Mouse (Mus musculus): ENCODE measurements around the gene Tenm2. TPM values are rescaled to one million over a fixed set of nuclear protein-coding genes. Genes with fewer than 3 reads are reported as not detected.

Gene Tenm2
- polyA plus RNA-seq, 1 experiment from 2014 or later, result 0.95 TPM

DNA sequence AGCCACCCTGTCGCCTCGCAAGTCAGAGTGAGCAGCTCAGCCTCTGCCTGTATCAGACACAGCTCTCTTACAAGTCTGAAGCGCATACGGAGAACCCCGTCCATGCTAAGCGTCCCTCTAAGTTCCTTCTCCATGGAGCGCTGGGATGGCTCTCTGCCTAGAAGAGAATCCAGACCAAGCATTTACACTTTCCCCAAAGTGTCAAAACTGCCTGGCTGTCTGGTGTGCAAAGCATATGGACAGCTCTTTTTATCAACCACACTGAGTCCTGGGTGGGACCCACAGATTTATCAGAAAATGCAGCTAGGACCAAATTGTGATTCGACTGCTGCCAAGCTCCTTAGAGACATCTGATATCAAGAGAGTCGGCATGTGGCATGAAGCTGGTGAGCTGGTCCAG is 996.9 kb downstream of the Tenm2 start:
- H3K27ac ChIP-seq (ENCODE audit: low read depth, low read length), result no peak overlapping the region
- no peaks in the 10 kb centered on the region for H3K27me3 ChIP-seq (ENCODE audit: control insufficient read depth, insufficient read depth, low read length)
- no peak overlapping the region for H3K9ac ChIP-seq (ENCODE audit: low read depth, low read length)
- no peaks in the 10 kb centered on the region for H3K4me1 ChIP-seq (ENCODE audit: control insufficient read depth, insufficient read depth, low read length)
- H3K4me2 ChIP-seq (replicated peaks; ENCODE audit: low read depth, low read length), result no peak overlapping the region
- no peak for ATAC-seq (ENCODE audit: low FRiP score, low TSS enrichment)
- WGBS, result 88% methylated on average over 9 of the region's 9 CpGs
- H3K9me3 ChIP-seq (ENCODE audit: control insufficient read depth, low read length), result no peaks in the 10 kb centered on the region
- no peaks in the 10 kb centered on the region for H3K36me3 ChIP-seq (ENCODE audit: control insufficient read depth, insufficient read depth, low read length)
- H3K4me3 ChIP-seq (ENCODE audit: low read length), result no peak overlapping the region

DNA sequence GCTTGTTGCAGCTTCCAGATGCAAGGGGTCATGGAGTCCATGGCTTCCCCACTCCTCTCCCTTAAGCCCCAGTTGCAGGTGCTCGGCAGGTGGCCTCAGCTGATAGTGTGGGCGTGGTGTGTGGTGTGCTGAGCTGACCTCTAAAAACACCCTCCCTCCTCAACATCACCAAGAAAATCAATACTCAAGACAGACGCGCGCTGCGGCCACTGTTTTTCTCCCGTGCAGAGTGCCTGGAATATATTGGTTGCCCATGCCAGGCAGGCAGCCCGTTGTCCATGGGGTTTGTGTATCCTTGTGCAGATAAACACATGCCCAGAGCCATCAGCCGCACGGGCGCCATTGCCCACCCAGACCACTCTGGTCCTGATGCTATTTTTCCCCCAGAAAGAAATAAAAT is 1007.1 kb downstream of the Tenm2 start:
- ATAC-seq (ENCODE audit: low FRiP score, low TSS enrichment), result no peak

GRCm38 (mm10) chr11:36228196-36228595 is 1007.6 kb downstream of the Tenm2 start:
- WGBS, result 80% methylated on average over 6 of the region's 6 CpGs
- ATAC-seq (ENCODE audit: low FRiP score, low TSS enrichment), result no peak
- no peak overlapping the region for H3K4me3 ChIP-seq (ENCODE audit: low read length)
- H3K27me3 ChIP-seq (ENCODE audit: control insufficient read depth, insufficient read depth, low read length), result no peaks in the 10 kb centered on the region
- no peak overlapping the region for H3K27ac ChIP-seq (ENCODE audit: low read depth, low read length)
- H3K9ac ChIP-seq (ENCODE audit: low read depth, low read length), result no peak overlapping the region
- no peaks in the 10 kb centered on the region for H3K9me3 ChIP-seq (ENCODE audit: control insufficient read depth, low read length)
- H3K4me2 ChIP-seq (replicated peaks; ENCODE audit: low read depth, low read length), result no peak overlapping the region
- no peaks in the 10 kb centered on the region for H3K36me3 ChIP-seq (ENCODE audit: control insufficient read depth, insufficient read depth, low read length)
- no peaks in the 10 kb centered on the region for H3K4me1 ChIP-seq (ENCODE audit: control insufficient read depth, insufficient read depth, low read length)

More for the DNA sequence above, 1007.1 kb downstream of the Tenm2 start:
- Histone ChIP-seq H3K27ac (ENCODE audit: low read depth, low read length) (no peak overlapping the region), H3K9me3 (ENCODE audit: control insufficient read depth, low read length) (no peaks in the 10 kb centered on the region), H3K4me2 (replicated peaks; ENCODE audit: low read depth, low read length) (no peak overlapping the region), H3K27me3 (ENCODE audit: control insufficient read depth, insufficient read depth, low read length) (no peaks in the 10 kb centered on the region), H3K36me3 (ENCODE audit: control insufficient read depth, insufficient read depth, low read length) (no peaks in the 10 kb centered on the region), H3K4me1 (ENCODE audit: control insufficient read depth, insufficient read depth, low read length) (no peaks in the 10 kb centered on the region), H3K9ac (ENCODE audit: low read depth, low read length) (no peak overlapping the region), H3K4me3 (ENCODE audit: low read length) (no peak overlapping the region)
- WGBS, result 75% methylated on average over 11 of the region's 11 CpGs

DNA sequence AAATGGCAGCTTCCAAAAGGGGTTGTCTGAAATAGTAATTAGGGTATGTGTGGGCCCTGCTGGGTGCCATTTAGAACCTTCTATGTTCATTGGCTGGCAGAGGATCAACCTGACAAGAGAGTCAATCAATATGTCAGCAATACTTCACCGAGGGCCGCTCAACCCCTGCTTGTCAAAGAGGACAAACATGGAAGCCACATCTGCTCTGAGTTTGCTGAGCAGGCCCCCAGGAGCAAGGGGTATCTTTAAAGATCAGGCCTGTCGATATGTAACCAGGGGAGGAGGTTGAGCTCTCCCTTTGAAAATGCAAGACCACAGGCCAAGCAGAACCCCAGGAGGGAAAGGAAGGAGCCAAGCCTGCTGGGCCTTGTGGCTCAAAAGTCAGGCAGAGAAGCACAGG is 1009.7 kb downstream of the Tenm2 start:
- WGBS, result 56% methylated on average over 3 of the region's 3 CpGs
- Histone ChIP-seq H3K4me1 (ENCODE audit: control insufficient read depth, insufficient read depth, low read length) (no peaks in the 10 kb centered on the region), H3K36me3 (ENCODE audit: control insufficient read depth, insufficient read depth, low read length) (no peaks in the 10 kb centered on the region), H3K4me2 (replicated peaks; ENCODE audit: low read depth, low read length) (no peak overlapping the region), H3K9me3 (ENCODE audit: control insufficient read depth, low read length) (no peaks in the 10 kb centered on the region), H3K27ac (ENCODE audit: low read depth, low read length) (no peak overlapping the region), H3K9ac (ENCODE audit: low read depth, low read length) (no peak overlapping the region), H3K27me3 (ENCODE audit: control insufficient read depth, insufficient read depth, low read length) (no peaks in the 10 kb centered on the region), H3K4me3 (ENCODE audit: low read length) (no peak overlapping the region)
- no peak for ATAC-seq (ENCODE audit: low FRiP score, low TSS enrichment)

DNA sequence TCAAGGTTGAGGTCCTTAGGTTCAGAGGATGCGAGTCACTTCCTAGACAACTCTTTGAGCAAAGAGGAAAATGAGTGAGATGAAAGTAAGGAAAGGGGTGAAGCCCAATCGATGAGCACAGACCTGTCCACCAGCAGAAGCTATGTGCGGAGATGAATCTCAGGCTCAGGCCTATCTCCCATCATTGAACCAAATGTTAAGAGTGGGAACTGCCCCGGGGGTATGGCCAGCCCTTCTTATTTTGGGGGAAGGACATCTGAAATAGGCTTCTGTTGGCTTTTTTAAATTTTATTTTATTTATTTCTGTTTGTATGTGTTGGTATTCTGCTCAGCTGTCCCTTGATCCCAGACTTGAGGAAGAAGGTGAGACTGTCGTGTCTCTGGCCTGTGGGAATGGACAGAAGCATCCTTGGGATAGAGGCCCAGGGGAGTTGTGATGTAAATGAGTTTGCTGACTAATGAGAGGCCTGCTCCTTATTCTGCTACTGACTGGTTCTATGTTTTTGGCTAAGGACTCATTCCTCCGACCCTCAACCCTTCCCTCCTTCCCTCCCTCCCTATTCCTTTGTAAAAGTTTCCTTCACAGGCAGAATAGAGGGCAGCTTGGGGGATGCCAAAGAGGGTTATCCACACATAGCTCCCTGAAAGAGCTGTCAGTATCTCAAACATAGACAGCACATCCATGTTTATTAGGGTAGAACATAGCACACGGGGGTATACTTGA is 1011.9 kb downstream of the Tenm2 start:
- WGBS, result 89% methylated on average over 7 of the region's 7 CpGs
- no peaks in the 10 kb centered on the region for H3K9me3 ChIP-seq (ENCODE audit: control insufficient read depth, low read length)
- ATAC-seq (ENCODE audit: low FRiP score, low TSS enrichment), result no peak
- H3K4me1 ChIP-seq (ENCODE audit: control insufficient read depth, insufficient read depth, low read length), result no peaks in the 10 kb centered on the region; the same call in 1 of the 2 replicates
- no peaks in the 10 kb centered on the region for H3K27me3 ChIP-seq (ENCODE audit: control insufficient read depth, insufficient read depth, low read length)
- no peak overlapping the region for H3K27ac ChIP-seq (ENCODE audit: low read depth, low read length)
- no peaks in the 10 kb centered on the region for H3K36me3 ChIP-seq (ENCODE audit: control insufficient read depth, insufficient read depth, low read length)
- no peak overlapping the region for H3K4me3 ChIP-seq (ENCODE audit: low read length)
- no peak overlapping the region for H3K4me2 ChIP-seq (replicated peaks; ENCODE audit: low read depth, low read length)
- H3K9ac ChIP-seq (ENCODE audit: low read depth, low read length), result no peak overlapping the region

DNA sequence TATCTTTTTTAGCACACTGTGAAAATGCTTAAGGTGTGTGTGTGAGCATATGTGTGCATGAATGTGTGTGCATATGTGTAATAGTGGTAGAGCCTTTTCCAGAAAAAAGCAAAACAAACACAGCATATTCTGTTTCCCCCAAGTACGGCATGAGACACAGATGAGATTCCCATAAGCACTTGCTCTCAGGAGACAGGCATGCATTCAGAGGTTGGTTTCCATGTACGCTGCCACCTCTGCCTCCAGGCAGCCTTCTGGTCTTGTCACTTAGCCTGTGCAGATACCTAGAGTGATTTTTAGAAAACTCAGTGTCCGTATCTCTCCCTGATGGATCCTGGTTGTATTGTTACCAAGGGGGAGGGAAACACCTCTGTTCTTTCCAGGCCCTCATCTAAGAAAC is 1013.7 kb downstream of the Tenm2 start:
- Histone ChIP-seq H3K36me3 (ENCODE audit: control insufficient read depth, insufficient read depth, low read length) (no peaks in the 10 kb centered on the region), H3K4me2 (replicated peaks; ENCODE audit: low read depth, low read length) (no peak overlapping the region), H3K4me1 (ENCODE audit: control insufficient read depth, insufficient read depth, low read length) (no peaks in the 10 kb centered on the region; the same call in 1 of the 2 replicates), H3K4me3 (ENCODE audit: low read length) (no peak overlapping the region), H3K9ac (ENCODE audit: low read depth, low read length) (no peak overlapping the region), H3K9me3 (ENCODE audit: control insufficient read depth, low read length) (no peaks in the 10 kb centered on the region), H3K27ac (ENCODE audit: low read depth, low read length) (no peak overlapping the region), H3K27me3 (ENCODE audit: control insufficient read depth, insufficient read depth, low read length) (no peaks in the 10 kb centered on the region)
- no peak for ATAC-seq (ENCODE audit: low FRiP score, low TSS enrichment)
- WGBS, result 92% methylated on average over 3 of the region's 3 CpGs

DNA sequence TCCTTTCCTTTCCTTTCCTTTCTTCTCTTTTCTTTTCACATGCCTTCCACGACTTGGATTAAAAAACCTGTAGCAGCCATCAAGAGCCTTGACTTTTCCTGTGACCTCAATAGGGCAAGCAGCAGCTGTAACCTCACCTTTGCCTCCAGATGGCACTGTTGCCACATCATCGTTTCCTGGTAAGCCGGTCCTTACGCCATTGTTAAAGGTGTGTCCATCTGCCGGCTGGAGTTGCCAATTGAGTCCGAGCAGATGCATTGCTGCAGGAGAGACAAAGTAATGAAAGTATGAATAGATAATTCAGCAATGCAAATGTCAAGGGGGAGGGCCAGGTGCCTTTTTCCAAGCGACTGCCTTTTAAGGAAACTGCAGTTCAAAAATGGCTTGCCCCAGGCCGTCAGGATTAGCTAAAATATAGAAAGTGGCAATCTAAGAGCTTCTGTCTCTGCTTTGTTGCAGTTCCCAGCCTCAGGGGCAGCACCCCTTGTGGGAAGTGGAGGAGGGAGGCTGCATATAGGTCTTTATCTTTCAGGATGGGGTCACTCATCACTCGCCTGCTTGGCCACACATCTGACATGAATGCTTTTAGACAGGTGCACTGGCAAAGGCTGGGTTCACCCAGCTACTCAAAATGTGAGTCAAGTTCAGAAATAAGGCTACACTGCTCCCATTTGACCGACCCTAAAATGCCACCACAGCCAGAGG is 1014.3 kb downstream of the Tenm2 start:
- 0 out of 2 replicates have a peak overlapping the region, but pooled peaks have one; percentile 6 for H3K4me3 ChIP-seq (ENCODE audit: low read length)
- 14% methylated on average over 10 of the region's 10 CpGs for WGBS
- peak; percentile 78 for ATAC-seq (ENCODE audit: low FRiP score, low TSS enrichment)
- H3K4me2 ChIP-seq (replicated peaks; ENCODE audit: low read depth, low read length), result peak overlapping the region; percentile 39
- no peaks in the 10 kb centered on the region; the same call in 1 of the 2 replicates for H3K4me1 ChIP-seq (ENCODE audit: control insufficient read depth, insufficient read depth, low read length)
- no peaks in the 10 kb centered on the region for H3K36me3 ChIP-seq (ENCODE audit: control insufficient read depth, insufficient read depth, low read length)
- no peak overlapping the region for H3K27ac ChIP-seq (ENCODE audit: low read depth, low read length)
- H3K27me3 ChIP-seq (ENCODE audit: control insufficient read depth, insufficient read depth, low read length), result no peaks in the 10 kb centered on the region
- no peak overlapping the region for H3K9ac ChIP-seq (ENCODE audit: low read depth, low read length)
- H3K9me3 ChIP-seq (ENCODE audit: control insufficient read depth, low read length), result no peaks in the 10 kb centered on the region

DNA sequence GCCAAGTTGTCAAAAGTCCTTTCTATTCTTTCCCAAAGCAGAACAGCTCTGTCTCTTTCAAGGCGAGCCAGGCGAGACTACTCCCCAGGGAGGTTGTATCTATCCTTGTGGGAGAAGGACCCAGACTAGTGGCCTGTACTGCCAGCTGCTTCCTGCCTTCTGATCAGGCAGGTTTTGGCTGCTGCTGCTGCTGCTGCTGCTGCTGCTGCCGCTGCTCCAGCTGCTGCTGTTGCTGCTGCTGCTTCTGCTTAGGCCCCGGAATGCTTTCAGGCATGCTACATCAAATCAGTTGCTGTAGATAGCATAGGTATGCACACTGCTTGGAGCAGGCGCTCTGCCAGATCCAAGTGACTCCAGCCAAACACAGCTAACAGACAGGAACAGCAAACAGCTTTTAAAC is 1015.1 kb downstream of the Tenm2 start:
- no peak for ATAC-seq (ENCODE audit: low FRiP score, low TSS enrichment)
- H3K4me1 ChIP-seq (ENCODE audit: control insufficient read depth, insufficient read depth, low read length), result no peaks in the 10 kb centered on the region; the same call in 1 of the 2 replicates
- H3K27ac ChIP-seq (ENCODE audit: low read depth, low read length), result no peak overlapping the region
- no peaks in the 10 kb centered on the region for H3K9me3 ChIP-seq (ENCODE audit: control insufficient read depth, low read length)
- WGBS, result 35% methylated on average over 5 of the region's 5 CpGs
- no peak overlapping the region for H3K9ac ChIP-seq (ENCODE audit: low read depth, low read length)
- no peaks in the 10 kb centered on the region for H3K36me3 ChIP-seq (ENCODE audit: control insufficient read depth, insufficient read depth, low read length)
- H3K27me3 ChIP-seq (ENCODE audit: control insufficient read depth, insufficient read depth, low read length), result no peaks in the 10 kb centered on the region
- H3K4me3 ChIP-seq (ENCODE audit: low read length), result no peak overlapping the region
- H3K4me2 ChIP-seq (replicated peaks; ENCODE audit: low read depth, low read length), result no peak overlapping the region

GRCm38 (mm10) chr11:36219586-36219985 is 1016.2 kb downstream of the Tenm2 start:
- Histone ChIP-seq H3K4me1 (ENCODE audit: control insufficient read depth, insufficient read depth, low read length) (no peaks in the 10 kb centered on the region; the same call in 1 of the 2 replicates), H3K4me2 (replicated peaks; ENCODE audit: low read depth, low read length) (no peak overlapping the region), H3K27ac (ENCODE audit: low read depth, low read length) (no peak overlapping the region), H3K9ac (ENCODE audit: low read depth, low read length) (no peak overlapping the region), H3K9me3 (ENCODE audit: control insufficient read depth, low read length) (no peaks in the 10 kb centered on the region), H3K36me3 (ENCODE audit: control insufficient read depth, insufficient read depth, low read length) (no peaks in the 10 kb centered on the region), H3K4me3 (ENCODE audit: low read length) (no peak overlapping the region), H3K27me3 (ENCODE audit: control insufficient read depth, insufficient read depth, low read length) (no peaks in the 10 kb centered on the region)
- WGBS, result 63% methylated on average over 4 of the region's 4 CpGs
- no peak for ATAC-seq (ENCODE audit: low FRiP score, low TSS enrichment)
